23 mouse cellular contexts compared by ENCODE assay signal in the genomic region with DNA sequence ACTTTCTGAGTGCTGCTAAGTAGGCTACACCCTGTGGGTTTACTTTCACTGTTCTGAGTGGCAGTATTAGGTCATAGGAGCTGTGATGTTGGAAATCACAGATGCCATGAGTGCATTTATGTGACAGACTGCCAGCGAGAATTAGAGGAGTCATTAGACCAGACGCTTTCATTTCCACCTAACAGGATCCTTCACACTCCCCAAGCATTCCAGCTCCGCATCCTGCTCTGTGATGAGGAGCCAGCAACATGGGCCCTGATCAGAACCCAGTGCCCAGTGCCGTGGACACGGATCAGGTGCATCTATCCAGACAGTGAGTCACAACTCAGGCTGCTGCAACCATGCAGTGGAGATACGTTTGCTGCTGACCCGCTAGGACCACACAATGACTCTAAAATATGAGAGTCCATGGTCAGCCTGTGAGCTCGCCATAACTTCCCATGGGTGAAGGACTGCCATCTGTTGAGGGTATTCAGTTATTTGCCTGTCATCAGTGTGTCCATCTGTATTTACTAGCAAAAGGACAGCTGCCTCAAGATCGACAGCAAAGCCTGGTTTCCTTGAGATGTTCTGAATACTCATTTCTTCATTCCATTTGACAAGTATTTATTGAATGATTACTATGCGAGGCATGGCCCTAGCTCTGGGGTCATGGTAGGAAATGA.
DNase-seq lines count a peak whose midpoint lies in the region; ATAC-seq and TF ChIP-seq lines count a peak whose summit lies in the region.
"Had no signal": no experiment of that assay in that cellular context is flagged by ENCODE, and none has a peak within 500 bp of the region (broad histone marks: within the 10 kb centered on the region; RNA-seq: fewer than 3 reads in every experiment).

No protein-coding gene starts in this region.

- no peak overlapping the region for H3K4me3 ChIP-seq in gastrocnemius, adult 2 months
- H3K4me3 ChIP-seq in hindbrain, postnatal 0 days (ENCODE audit: low read length) = no peak overlapping the region
- H3K4me3 ChIP-seq: embryonic facial prominence, embryonic 13.5 days; heart, embryonic 13.5 days; intestine, embryonic 15.5 days; limb, embryonic 12.5 days; liver, embryonic 13.5 days; lung, embryonic 15.5 days; megakaryocyte, embryonic 14.5 days; midbrain, embryonic 15.5 days had no signal

- intact Hi-C loops in gastrocnemius, adult 2 months (cut with DNase I) = no loop called here
- intact Hi-C loops in gastrocnemius, postnatal 36 days (cut with DNase I) = no loop called here

- no peak for TF ChIP-seq CTCF in gastrocnemius, adult 2 months (IDR thresholded peaks at IDR 0.05)
- TF ChIP-seq CTCF in hindbrain, postnatal 0 days (IDR thresholded peaks at IDR 0.05; ENCODE audit: low read depth) = no peak

- 65% methylated on average over 10 of the region's 10 CpGs for WGBS in hindbrain, postnatal 0 days

- peak; percentile 39; the same call in 1 of the 2 replicates for ATAC-seq in hindbrain, postnatal 0 days
- ATAC-seq: CD4-positive, CD25-positive, alpha-beta regulatory T cell, adult 4 months; intestine, embryonic 15.5 days had no signal

- DNase-seq in cerebellum, adult 18-20 months = peak; percentile 31 to 36
- no peak for DNase-seq in cerebellum, postnatal 10 days
- DNase-seq in gastrocnemius, adult 2 months = no peak
- no peak for DNase-seq in gastrocnemius, postnatal 36 days
- peak; percentile 24 for DNase-seq in lung, postnatal 25 days (ENCODE audit: low spot score)
- no peak for DNase-seq in lung, postnatal 4 days
- DNase-seq in hindbrain, postnatal 0 days (ENCODE audit: low spot score) = peak; percentile 19
- no peak for DNase-seq in T-cell, adult 2 months (ENCODE audit: low spot score)
- DNase-seq: adrenal gland, postnatal 36 days; gastrocnemius, postnatal 10 days; heart, adult 18-20 months; kidney, adult 9 months; kidney, postnatal 25 days; liver, embryonic 13.5 days; right cerebral cortex, adult 18-20 months had no signal

- H3K9ac ChIP-seq in hindbrain, postnatal 0 days (replicated peaks; ENCODE audit: low read length) = no peak overlapping the region
- H3K9ac ChIP-seq: embryonic facial prominence, embryonic 13.5 days; heart, embryonic 13.5 days; intestine, embryonic 15.5 days; limb, embryonic 12.5 days; liver, embryonic 13.5 days; lung, embryonic 15.5 days; midbrain, embryonic 15.5 days had no signal

- H3K4me2 ChIP-seq in hindbrain, postnatal 0 days (ENCODE audit: low read depth, low read length) = no peak overlapping the region
- H3K4me2 ChIP-seq: embryonic facial prominence, embryonic 13.5 days; heart, embryonic 13.5 days; intestine, embryonic 15.5 days; limb, embryonic 12.5 days; liver, embryonic 13.5 days; lung, embryonic 15.5 days; midbrain, embryonic 15.5 days had no signal

- H3K9me3 ChIP-seq in hindbrain, postnatal 0 days (ENCODE audit: low read length) = no peaks in the 10 kb centered on the region
- H3K9me3 ChIP-seq: embryonic facial prominence, embryonic 13.5 days; heart, embryonic 13.5 days; intestine, embryonic 15.5 days; limb, embryonic 12.5 days; liver, embryonic 13.5 days; lung, embryonic 15.5 days; megakaryocyte, embryonic 14.5 days; midbrain, embryonic 15.5 days had no signal

- 0 out of 2 replicates have a peak overlapping the region, but pooled peaks have one; percentile 2 for H3K27ac ChIP-seq in gastrocnemius, adult 2 months
- no peak overlapping the region for H3K27ac ChIP-seq in hindbrain, postnatal 0 days
- H3K27ac ChIP-seq: embryonic facial prominence, embryonic 13.5 days; heart, embryonic 13.5 days; intestine, embryonic 15.5 days; limb, embryonic 12.5 days; liver, embryonic 13.5 days; lung, embryonic 15.5 days; midbrain, embryonic 15.5 days had no signal

- H3K36me3 ChIP-seq in hindbrain, postnatal 0 days (ENCODE audit: insufficient read depth, low read length) = no peaks in the 10 kb centered on the region
- H3K36me3 ChIP-seq: embryonic facial prominence, embryonic 13.5 days; heart, embryonic 13.5 days; intestine, embryonic 15.5 days; limb, embryonic 12.5 days; liver, embryonic 13.5 days; lung, embryonic 15.5 days; midbrain, embryonic 15.5 days had no signal

- H3K4me1 ChIP-seq in hindbrain, postnatal 0 days (ENCODE audit: insufficient read depth, low read length) = peaks cover 8% of the 10 kb centered on the region
- H3K4me1 ChIP-seq: intestine, embryonic 15.5 days; liver, embryonic 13.5 days; megakaryocyte, embryonic 14.5 days had no signal

- H3K27me3 ChIP-seq in hindbrain, postnatal 0 days (ENCODE audit: insufficient read depth, low read length) = no peaks in the 10 kb centered on the region
- H3K27me3 ChIP-seq: embryonic facial prominence, embryonic 13.5 days; heart, embryonic 13.5 days; intestine, embryonic 15.5 days; limb, embryonic 12.5 days; liver, embryonic 13.5 days; lung, embryonic 15.5 days; megakaryocyte, embryonic 14.5 days; midbrain, embryonic 15.5 days had no signal

Comparison
In these comparisons a context has a peak if more than half of its experiments do, and no peak if none do; other contexts are left out.
1. DNase-seq: peak in cerebellum, adult 18-20 months (2 of 2), lung, postnatal 25 days (single experiment) and hindbrain, postnatal 0 days (single experiment); none in cerebellum, postnatal 10 days (0 of 2), gastrocnemius, adult 2 months (single experiment), gastrocnemius, postnatal 36 days (0 of 2), lung, postnatal 4 days (0 of 2) and T-cell, adult 2 months (single experiment).